Mouse (Mus musculus) CH12.LX (cell line): Measurements from ENCODE around the gene Tulp2. TPM values are rescaled to one million over a fixed set of nuclear protein-coding genes. Genes with fewer than 3 reads are reported as not detected.
A peak's percentile ranks its signal among the peaks of the same experiment; 100 is the strongest.

Experiments
- DNase-seq: peaks from one replicate; pipeline ENCODE4 v3.0.0-alpha.2; 2013; ENCODE audit errors: extremely low read depth
- H3K27ac ChIP-seq: 2 replicates; pipeline ENCODE4 v1.5.1; 2012; ENCODE audit warnings: low read depth, mild to moderate bottlenecking, control low read depth, moderate library complexity; ENCODE audit not compliant: insufficient read depth
- H3K27me3 ChIP-seq: replicated peaks from 2 replicates; pipeline ENCODE3; 2012; ENCODE audit warnings: inconsistent platforms
- H3K36me3 ChIP-seq, 2 experiments: replicated peaks in 1 of 2; 2 replicates each; pipeline versions ENCODE3 to v1.6.1; 2012; ENCODE audit warnings: inconsistent platforms in 1 of 2, low read length in 1 of 2, mild to moderate bottlenecking in 1 of 2, mixed read lengths in 1 of 2, moderate library complexity in 1 of 2; ENCODE audit not compliant: control insufficient read depth in 1 of 2, insufficient read depth in 1 of 2
- H3K4me1 ChIP-seq, 2 experiments: 2 replicates each; pipeline ENCODE4 v1.6.1; 2012; ENCODE audit warnings: inconsistent platforms in 1 of 2, moderate library complexity in 1 of 2; ENCODE audit not compliant: insufficient read depth in 2 of 2, control insufficient read depth in 1 of 2
- H3K4me2 ChIP-seq: 2 replicates; pipeline ENCODE4 v1.6.1; 2012; ENCODE audit warnings: low read depth, mild to moderate bottlenecking, control low read depth; ENCODE audit not compliant: poor library complexity, insufficient read depth, severe bottlenecking
- H3K4me3 ChIP-seq, 3 experiments: fragments of 150-350 bp in 1 of 3; sonication (generic) in 1 of 3; replicated peaks in 1 of 3; 2 replicates each; pipeline versions ENCODE3 to v1.5.1; 2011 to 2012; ENCODE audit warnings: low read depth in 2 of 3, low read length in 2 of 3, mild to moderate bottlenecking in 2 of 3, moderate library complexity in 2 of 3, control low read depth in 1 of 3, improper control_type of control experiment in 1 of 3, inconsistent platforms in 1 of 3, mixed read lengths in 1 of 3; ENCODE audit not compliant: poor library complexity in 1 of 3
- H3K79me2 ChIP-seq: replicated peaks from 2 replicates; pipeline ENCODE4 v1.6.1; 2012; ENCODE audit warnings: mild to moderate bottlenecking, moderate library complexity; ENCODE audit not compliant: control insufficient read depth, poor library complexity, insufficient read depth, severe bottlenecking; ENCODE audit errors: extremely low read depth
- H3K9ac ChIP-seq: 2 replicates; pipeline ENCODE4 v1.6.1; 2012; ENCODE audit warnings: low read depth, mild to moderate bottlenecking, control low read depth, moderate library complexity; ENCODE audit not compliant: insufficient read depth
- H3K9me3 ChIP-seq: replicated peaks from 2 replicates; pipeline ENCODE3; 2012; ENCODE audit warnings: low read length, inconsistent platforms, mixed read lengths
- BHLHE40 ChIP-seq: IDR thresholded peaks from 2 replicates; pipeline ENCODE4 v1.6.1; 2011; ENCODE audit warnings: mild to moderate bottlenecking, low read depth, low read length, improper control_type of control experiment
- CHD1 ChIP-seq: IDR thresholded peaks from 2 replicates; pipeline ENCODE4 v1.6.1; 2012; ENCODE audit warnings: low read depth, low read length, improper control_type of control experiment, inconsistent platforms
- CHD2 ChIP-seq: IDR thresholded peaks from 2 replicates; pipeline ENCODE4 v1.6.1; 2011; ENCODE audit warnings: low read length, improper control_type of control experiment
- E2F4 ChIP-seq: IDR thresholded peaks from 2 replicates; pipeline ENCODE4 v1.6.1; 2011; ENCODE audit warnings: low read depth, low read length, improper control_type of control experiment; ENCODE audit not compliant: insufficient replicate concordance
- ELF1 ChIP-seq: IDR thresholded peaks from 2 replicates; pipeline ENCODE4 v1.6.1; 2014; ENCODE audit warnings: low read depth, mild to moderate bottlenecking, inconsistent platforms, low read length, improper control_type of control experiment
- EP300 ChIP-seq: IDR thresholded peaks from 2 replicates; pipeline ENCODE4 v1.6.1; 2011; ENCODE audit warnings: low read length, improper control_type of control experiment
- ETS1 ChIP-seq: conservative IDR thresholded peaks from 2 replicates; pipeline ENCODE4 v1.6.1; 2012; ENCODE audit warnings: low read depth, mild to moderate bottlenecking, inconsistent platforms, low read length, improper control_type of control experiment, moderate library complexity
- GABPA ChIP-seq: IDR thresholded peaks from 2 replicates; pipeline ENCODE4 v1.6.1; 2012; ENCODE audit warnings: low read depth, low read length, improper control_type of control experiment, inconsistent platforms; ENCODE audit not compliant: insufficient replicate concordance
- HCFC1 ChIP-seq: IDR thresholded peaks from 2 replicates; pipeline ENCODE4 v1.6.1; 2012; ENCODE audit warnings: low read depth, mild to moderate bottlenecking, inconsistent platforms, low read length, improper control_type of control experiment
- IRF4 ChIP-seq: IDR thresholded peaks from 2 replicates; pipeline ENCODE4 v1.6.1; 2014; ENCODE audit warnings: low read depth, mild to moderate bottlenecking, inconsistent platforms, low read length, improper control_type of control experiment
- JUND ChIP-seq: conservative IDR thresholded peaks from 2 replicates; pipeline ENCODE4 v1.6.1; 2011; ENCODE audit warnings: low read depth, low read length, improper control_type of control experiment
- MAFK ChIP-seq: IDR thresholded peaks from 2 replicates; pipeline ENCODE4 v1.6.1; 2011; ENCODE audit warnings: low read length, improper control_type of control experiment; ENCODE audit not compliant: insufficient replicate concordance
- MAX ChIP-seq: IDR thresholded peaks from 2 replicates; pipeline ENCODE4 v1.6.1; 2011; ENCODE audit warnings: low read length, improper control_type of control experiment
- MAZ ChIP-seq: IDR thresholded peaks from 2 replicates; pipeline ENCODE4 v1.6.1; 2012; ENCODE audit warnings: low read depth, mild to moderate bottlenecking, inconsistent platforms, low read length, improper control_type of control experiment, moderate library complexity
- MEF2A ChIP-seq: IDR thresholded peaks from 2 replicates; pipeline ENCODE4 v1.6.1; 2014; ENCODE audit warnings: low read depth, mild to moderate bottlenecking, inconsistent platforms, low read length, improper control_type of control experiment, borderline replicate concordance
- MXI1 ChIP-seq: IDR thresholded peaks from 2 replicates; pipeline ENCODE4 v1.6.1; 2011; ENCODE audit warnings: mild to moderate bottlenecking, low read depth, low read length, improper control_type of control experiment
- MYC ChIP-seq: IDR thresholded peaks from 2 replicates; pipeline ENCODE4 v1.6.1; 2011; ENCODE audit warnings: low read depth, mild to moderate bottlenecking, improper control_type of control experiment, low read length
- NRF1 ChIP-seq: IDR thresholded peaks from 2 replicates; pipeline ENCODE4 v1.6.1; 2014; ENCODE audit warnings: low read depth, mild to moderate bottlenecking, inconsistent platforms, low read length, improper control_type of control experiment, moderate library complexity
- PAX5 ChIP-seq: IDR thresholded peaks from 2 replicates; pipeline ENCODE4 v1.6.1; 2012; ENCODE audit warnings: low read length, inconsistent platforms, mixed read lengths
- POLR2A ChIP-seq: IDR thresholded peaks from 2 replicates; pipeline ENCODE4 v1.6.1; 2011; ENCODE audit warnings: low read depth, mild to moderate bottlenecking, improper control_type of control experiment, low read length
- POLR2AphosphoS2 ChIP-seq: IDR thresholded peaks from 2 replicates; pipeline ENCODE4 v1.6.1; 2011; ENCODE audit warnings: low read depth, low read length, improper control_type of control experiment
- RAD21 ChIP-seq: IDR thresholded peaks from 2 replicates; pipeline ENCODE4 v1.6.1; 2011; ENCODE audit warnings: low read depth, mild to moderate bottlenecking, low read length, improper control_type of control experiment, moderate library complexity
- RCOR1 ChIP-seq: conservative IDR thresholded peaks from 2 replicates; pipeline ENCODE4 v1.6.1; 2012; ENCODE audit warnings: low read depth, mild to moderate bottlenecking, inconsistent platforms, low read length, improper control_type of control experiment
- SIN3A ChIP-seq: IDR thresholded peaks from 2 replicates; pipeline ENCODE4 v1.6.1; 2012; ENCODE audit warnings: low read length, improper control_type of control experiment, inconsistent platforms
- SMC3 ChIP-seq: IDR thresholded peaks from 2 replicates; pipeline ENCODE4 v1.6.1; 2011; ENCODE audit warnings: low read depth, low read length, improper control_type of control experiment
- TBP ChIP-seq: conservative IDR thresholded peaks from 2 replicates; pipeline ENCODE4 v1.6.1; 2011; ENCODE audit warnings: low read depth, low read length, improper control_type of control experiment
- TCF12 ChIP-seq: IDR thresholded peaks from 2 replicates; pipeline ENCODE4 v1.6.1; 2014; ENCODE audit warnings: low read depth, mild to moderate bottlenecking, inconsistent platforms, low read length, improper control_type of control experiment
- UBTF ChIP-seq: IDR thresholded peaks from 2 replicates; pipeline ENCODE4 v1.6.1; 2012; ENCODE audit warnings: low read depth, mild to moderate bottlenecking, inconsistent platforms, low read length, improper control_type of control experiment, moderate library complexity
- USF1 ChIP-seq: IDR thresholded peaks from 2 replicates; pipeline ENCODE4 v1.6.1; 2014; ENCODE audit warnings: low read depth, mild to moderate bottlenecking, inconsistent platforms, low read length, improper control_type of control experiment
- USF2 ChIP-seq: conservative IDR thresholded peaks from 2 replicates; pipeline ENCODE4 v1.6.1; 2011; ENCODE audit warnings: low read depth, low read length, improper control_type of control experiment
- ZC3H11A ChIP-seq: IDR thresholded peaks from 2 replicates; pipeline ENCODE4 v1.6.1; 2012; ENCODE audit warnings: low read depth, mild to moderate bottlenecking, inconsistent platforms, low read length, improper control_type of control experiment
- ZNF384 ChIP-seq: IDR thresholded peaks from 2 replicates; pipeline ENCODE4 v1.6.1; 2012; ENCODE audit warnings: low read depth, low read length, improper control_type of control experiment, inconsistent platforms
- dilution Hi-C: fragments of 300-500 bp; cut with MboI; formaldehyde crosslinking; loops from 2 replicates; pipeline ENCODE4 v1.14.3; 2020; ENCODE audit warnings: low sequenced_read_pairs; ENCODE audit not compliant: extremely low pct_unique_long_range_greater_than_20kb, extremely low pct_ligation_motif_present
- in situ Hi-C: fragments of 300-500 bp; cut with MboI; formaldehyde crosslinking; loops from 3 replicates; pipeline ENCODE4 v1.14.3; 2019; ENCODE audit warnings: low sequenced_read_pairs, low pct_ligation_motif_present, low pct_unique_long_range_greater_than_20kb, mixed read lengths
- polyA plus RNA-seq: library from polyadenylated mRNA; unstranded; fragments of >175 nt; gene quantifications from 2 replicates; pipeline ENCODE4 v1.2.1, GENCODE M21; 2012; ENCODE audit warnings: low read depth; ENCODE audit not compliant: insufficient read length
- total RNA-seq, 2 experiments: library from RNA; depleted of rRNA; stranded (reverse); fragments of 300-350 nt in 1 of 2; fragments of >200 nt in 1 of 2; gene quantifications; 2 replicates each; pipeline ENCODE4 v1.2.3; 2012 to 2014

The Tulp2 gene
- total and polyA plus RNA-seq, 3 experiments = 0.13 TPM; not detected in 2

DNA sequence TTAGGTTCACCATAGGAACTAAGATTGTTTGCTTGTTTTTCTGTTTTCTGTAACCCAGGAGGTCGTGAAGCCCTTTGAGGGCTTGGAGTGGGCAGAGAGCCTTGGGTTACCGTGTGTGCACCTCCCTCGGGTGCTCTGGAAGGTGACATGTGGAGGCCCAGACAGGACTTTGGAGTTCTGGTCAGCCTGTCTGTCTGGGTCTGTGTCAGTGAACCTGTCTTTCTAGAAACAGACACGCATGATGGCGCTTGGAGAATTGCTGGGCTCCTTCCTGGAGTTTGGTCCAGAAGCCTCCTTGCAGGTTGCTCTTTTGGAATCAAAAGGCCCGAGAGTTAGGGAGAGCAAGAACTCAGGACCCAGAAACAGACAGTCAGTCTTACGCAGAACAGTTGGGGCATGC, 21.3 kb upstream of the Tulp2 start:
- no peak for DNase-seq
- H3K9me3 ChIP-seq = no peaks in the 10 kb centered on the region
- H3K36me3 ChIP-seq = peaks cover 47 to 69% of the 10 kb centered on the region in 2 experiments
- in situ Hi-C loops = loop anchor here (10.0 kb wide), 1 partner anchor 224 kb away; the partner anchor contains the start of gene Ntn5
- dilution Hi-C loops = no loop called here
- peak overlapping the region; percentile 93 for H3K4me2 ChIP-seq
- H3K4me3 ChIP-seq = peak overlapping the region in 1 of 3 experiments; percentile 40
- peak overlapping the region; percentile 59 for H3K9ac ChIP-seq
- peaks cover 16 to 52% of the 10 kb centered on the region in 2 experiments for H3K4me1 ChIP-seq
- H3K27ac ChIP-seq = peak overlapping the region; percentile 80
- H3K79me2 ChIP-seq = peaks cover 42% of the 10 kb centered on the region
- no peak for TF ChIP-seq CHD2
- 0 out of 2 replicates have a peak, but pooled peaks have one; percentile 26 for TF ChIP-seq NRF1
- H3K27me3 ChIP-seq = no peaks in the 10 kb centered on the region

DNA sequence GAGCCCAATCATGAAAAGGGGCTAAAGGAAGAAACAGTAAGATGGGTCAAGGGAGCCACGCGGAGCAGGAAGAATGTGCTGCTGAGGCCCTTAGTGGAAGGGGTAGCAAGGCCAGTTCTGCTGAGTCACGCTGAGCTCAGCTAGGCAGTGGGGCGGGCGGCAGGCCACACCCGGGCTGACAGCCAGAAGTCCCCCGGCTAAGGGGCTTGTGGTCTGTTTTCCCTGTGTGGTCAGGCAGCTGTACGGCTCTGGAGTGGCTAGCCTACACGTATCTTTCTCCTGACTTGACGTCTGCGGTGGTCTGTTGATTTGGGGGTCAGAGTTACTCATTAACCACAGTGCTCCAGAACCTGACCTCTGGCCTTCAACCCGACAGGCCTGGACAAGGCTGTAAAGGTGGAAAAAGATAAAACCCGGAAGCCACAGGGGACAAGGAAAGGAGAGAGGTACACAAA, 20.8 kb upstream of the Tulp2 start:
- Histone ChIP-seq H3K27ac (peak overlapping the region; percentile 80), H3K4me1 (peaks cover 16 to 52% of the 10 kb centered on the region in 2 experiments)

More for the DNA sequence above, 20.8 kb upstream of the Tulp2 start:
- TF ChIP-seq SIN3A (peak; percentile 35; the same call in 1 of the 2 replicates), IRF4 (peak; percentile 36; the same call in 1 of the 2 replicates), MEF2A (no peak), MYC (no peak), ETS1 (peak; percentile 51), MAFK (peak; percentile 93), POLR2A (peak; percentile 21; the same call in 1 of the 2 replicates), GABPA (peak; percentile 75), BHLHE40 (peak; percentile 39; the same call in 1 of the 2 replicates), UBTF (peak; percentile 75), JUND (no peak), USF1 (no peak), TCF12 (peak; percentile 30; the same call in 1 of the 2 replicates), MXI1 (peak; percentile 35; the same call in 1 of the 2 replicates), MAX (peak; percentile 26; the same call in 1 of the 2 replicates), ELF1 (no peak; the same call in 1 of the 2 replicates), PAX5 (no peak), E2F4 (no peak), SMC3 (no peak), RCOR1 (no peak), RAD21 (no peak), MAZ (no peak), ZC3H11A (no peak), USF2 (no peak), CHD1 (no peak), ZNF384 (no peak), TBP (peak; percentile 62; the same call in 1 of the 2 replicates), POLR2AphosphoS2 (no peak), EP300 (no peak), HCFC1 (no peak)
- TF ChIP-seq, all 38 proteins: peak for 12
- Histone ChIP-seq H3K27me3 (no peaks in the 10 kb centered on the region), H3K9me3 (no peaks in the 10 kb centered on the region), H3K79me2 (peaks cover 45% of the 10 kb centered on the region), H3K36me3 (peaks cover 43 to 64% of the 10 kb centered on the region in 2 experiments), H3K4me2 (peak overlapping the region; percentile 93; the same call in 1 of the 2 replicates), H3K4me3 (peak overlapping the region in 1 of 3 experiments; percentile 40), H3K9ac (peak overlapping the region; percentile 59)
- in situ Hi-C loops = loop anchor here (10.0 kb wide), 1 partner anchor 224 kb away; the partner anchor contains the start of gene Ntn5
- DNase-seq = peak; percentile 72
- dilution Hi-C loops = no loop called here
